Mouse (Mus musculus): Measurements from ENCODE around the gene Gm28048.

DNA sequence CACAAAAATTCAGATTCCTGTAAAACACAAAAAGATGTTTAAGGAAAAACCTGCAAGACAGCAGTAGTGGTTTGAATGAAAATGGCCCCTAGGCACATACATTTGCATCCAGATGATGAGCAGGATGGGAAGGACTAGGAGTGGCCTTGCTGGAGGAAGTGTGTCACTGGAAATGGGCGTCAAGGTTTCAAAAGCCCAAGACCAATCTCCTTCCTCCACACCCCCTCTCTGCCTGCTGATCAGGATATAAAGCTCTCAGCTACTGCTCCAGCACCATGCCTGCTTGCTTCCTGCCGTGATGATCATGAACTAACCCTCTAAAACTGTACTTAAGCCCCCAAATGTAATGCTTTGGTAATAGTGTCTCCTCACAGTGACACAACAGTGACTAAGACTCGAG lies 81.8 kb downstream of the Gm28048 start:
- TF ChIP-seq GATA1 (IDR thresholded peaks at IDR 0.05; ENCODE audit: borderline replicate concordance, low read length): no peak
- no peak for TF ChIP-seq FLI1 (IDR thresholded peaks at IDR 0.05; ENCODE audit: low read length)
